Mouse (Mus musculus): Measurements from ENCODE around the gene Prss30.
A peak's percentile ranks its signal among the peaks of the same experiment; 100 is the strongest.
"Not testable (repeated sequence)": the region's sequence is repeated elsewhere in the genome, so short reads cannot be mapped to it uniquely, and the experiment has no call there.

Gene Prss30

DNA sequence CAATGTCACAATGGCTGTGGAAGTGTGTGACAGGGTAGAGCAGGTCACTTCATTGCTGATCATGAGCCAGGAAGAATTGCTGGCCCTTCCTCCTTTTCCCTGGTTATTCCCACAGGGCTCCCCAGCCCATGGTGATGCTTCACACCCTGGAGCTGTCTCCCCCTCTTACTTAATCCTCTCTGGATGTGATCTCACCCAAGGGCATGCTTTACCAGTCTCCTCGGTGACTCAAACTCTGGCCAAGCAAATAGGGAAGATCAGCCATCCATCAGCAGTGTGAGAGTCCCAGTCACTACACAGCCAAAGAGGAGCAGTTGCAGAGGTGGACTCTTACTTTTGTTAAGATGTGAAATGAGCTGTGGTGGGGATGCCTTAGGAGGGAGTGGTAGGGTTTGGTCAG is 4.6 kb upstream of the Prss30 start:
- no peak for DNase-seq (ENCODE audit: low spot score)

GRCm38 (mm10) chr17:23982912-23983311 is 2.5 kb upstream of the Prss30 start:
- no peak for DNase-seq (ENCODE audit: low spot score)

GRCm38 (mm10) chr17:23979471-23979870 is 895 bp downstream of the Prss30 start:
- DNase-seq (ENCODE audit: low spot score): no peak

GRCm38 (mm10) chr17:23976665-23977064 is 3.7 kb downstream of the Prss30 start:
- no peak for DNase-seq (ENCODE audit: low spot score)

- no peak for DNase-seq (ENCODE audit: low spot score)
Observed at GRCm38 (mm10) chr17:23971315-23971714, 9.1 kb downstream of the Prss30 start.

- peak; percentile 86 for DNase-seq (ENCODE audit: low spot score)
Observed at GRCm38 (mm10) chr17:23969231-23969630, 11.1 kb downstream of the Prss30 start.

DNA sequence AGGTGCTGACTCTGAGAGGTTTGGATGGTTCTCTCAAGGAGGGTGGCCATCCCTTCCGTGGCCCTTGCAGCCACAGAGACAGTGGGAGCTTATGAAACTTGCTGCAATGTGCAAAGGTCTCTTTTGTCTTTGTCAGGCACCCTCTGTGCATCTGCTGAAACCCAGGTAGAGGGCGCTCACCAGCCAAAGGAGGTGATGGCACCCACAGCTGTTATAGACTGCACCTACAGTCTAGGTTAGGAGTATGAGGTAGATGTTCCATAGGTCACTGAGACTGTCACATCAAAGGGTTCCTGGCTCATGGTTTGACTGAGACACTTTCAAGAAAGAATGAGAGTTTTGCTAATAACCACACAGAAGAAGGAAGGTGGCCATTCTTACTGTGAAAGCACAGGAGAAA is 11.6 kb downstream of the Prss30 start:
- DNase-seq (ENCODE audit: low spot score): no peak

DNA sequence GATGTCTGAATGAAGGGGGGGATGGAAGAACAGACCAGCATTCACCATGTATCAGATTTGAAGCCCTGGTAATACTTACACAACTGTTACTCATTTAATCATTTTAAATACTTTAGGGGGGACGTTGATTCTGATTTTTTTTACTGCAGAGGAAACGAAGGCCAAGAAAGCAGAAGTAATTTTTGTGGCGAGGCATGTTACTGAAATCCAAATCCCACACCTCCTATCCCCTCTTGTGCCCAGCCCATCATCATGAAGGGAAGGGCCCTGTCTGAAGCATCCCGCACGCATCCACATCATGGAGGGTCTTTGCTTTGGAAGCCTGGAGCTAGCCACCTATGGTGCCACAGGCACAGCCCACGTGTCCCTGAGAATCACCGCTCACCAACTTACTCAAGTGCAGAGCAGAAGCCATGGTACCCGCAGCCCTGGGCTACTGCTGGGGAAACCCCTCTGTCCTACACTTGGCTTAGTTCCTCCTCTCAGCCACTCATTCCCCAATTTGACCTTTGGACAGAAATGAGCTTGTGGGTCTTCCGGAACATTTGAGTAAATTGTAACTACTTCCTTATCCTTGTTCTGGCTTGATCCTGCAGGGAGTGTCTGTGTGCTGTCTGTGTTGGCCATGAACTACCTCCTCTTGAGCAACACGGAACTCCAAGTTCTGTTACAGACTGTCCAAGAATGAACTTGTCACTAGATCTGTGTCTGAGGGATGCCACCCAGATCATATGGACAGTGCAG is 13.5 kb downstream of the Prss30 start:
- no peak for DNase-seq (ENCODE audit: low spot score)

- DNase-seq (ENCODE audit: low spot score): no peak
Observed at GRCm38 (mm10) chr17:23965805-23966425, 14.5 kb downstream of the Prss30 start.

DNA sequence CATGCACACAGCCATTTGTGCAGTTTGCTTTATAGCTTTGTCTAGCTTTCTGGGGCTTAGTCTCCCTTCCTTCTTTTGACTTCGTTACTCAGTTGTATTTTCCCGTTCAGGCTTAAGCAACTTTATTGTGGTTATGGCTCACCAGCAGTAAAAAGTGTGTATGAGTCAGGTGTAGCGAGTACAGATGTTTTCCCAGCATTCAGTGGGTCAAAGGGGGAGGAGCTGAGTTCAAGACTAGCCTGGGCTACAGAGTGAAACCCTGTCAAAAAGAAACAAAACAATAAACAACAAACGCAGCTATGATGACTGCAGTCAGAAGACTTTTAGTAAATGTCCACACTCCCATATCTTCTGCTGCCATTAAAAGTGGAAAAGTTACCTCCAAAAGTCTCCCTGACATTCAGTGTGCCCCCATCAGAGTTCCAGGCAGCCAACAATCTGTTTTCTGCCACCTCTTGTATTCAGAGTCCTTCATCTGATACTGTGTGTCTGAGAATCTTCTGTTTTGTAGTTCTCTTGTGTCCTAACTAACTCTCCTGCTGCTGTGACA is 18.7 kb downstream of the Prss30 start:
- no peak for DNase-seq (ENCODE audit: low spot score)

GRCm38 (mm10) chr17:23960084-23960738 is 20.2 kb downstream of the Prss30 start:
- peak; percentile 84 for DNase-seq (ENCODE audit: low spot score)

- DNase-seq (ENCODE audit: low spot score): no peak
Observed at GRCm38 (mm10) chr17:23955174-23955573, 25.2 kb downstream of the Prss30 start, which contains the start of gene Sbpl. Gene Sbpl (minus strand): TSS chr17:23955274.

GRCm38 (mm10) chr17:23950828-23951227 is 29.5 kb downstream of the Prss30 start:
- not testable (repeated sequence) for DNase-seq (ENCODE audit: low spot score)

- no peak for DNase-seq (ENCODE audit: low spot score)
Observed at GRCm38 (mm10) chr17:23949068-23949467, 31.3 kb downstream of the Prss30 start.

GRCm38 (mm10) chr17:23947486-23947885 is 32.9 kb downstream of the Prss30 start:
- not testable (repeated sequence) for DNase-seq (ENCODE audit: low spot score)

GRCm38 (mm10) chr17:23941372-23941771 is 39.0 kb downstream of the Prss30 start, which contains the start of gene Sbp:
Gene Sbp (plus strand): TSS chr17:23941672.
- DNase-seq (ENCODE audit: low spot score): no peak

GRCm38 (mm10) chr17:23931157-23931556 is 49.2 kb downstream of the Prss30 start:
- DNase-seq (ENCODE audit: low spot score): no peak

GRCm38 (mm10) chr17:23925090-23925493 is 55.3 kb downstream of the Prss30 start:
- DNase-seq (ENCODE audit: low spot score): peak; percentile 85

DNA sequence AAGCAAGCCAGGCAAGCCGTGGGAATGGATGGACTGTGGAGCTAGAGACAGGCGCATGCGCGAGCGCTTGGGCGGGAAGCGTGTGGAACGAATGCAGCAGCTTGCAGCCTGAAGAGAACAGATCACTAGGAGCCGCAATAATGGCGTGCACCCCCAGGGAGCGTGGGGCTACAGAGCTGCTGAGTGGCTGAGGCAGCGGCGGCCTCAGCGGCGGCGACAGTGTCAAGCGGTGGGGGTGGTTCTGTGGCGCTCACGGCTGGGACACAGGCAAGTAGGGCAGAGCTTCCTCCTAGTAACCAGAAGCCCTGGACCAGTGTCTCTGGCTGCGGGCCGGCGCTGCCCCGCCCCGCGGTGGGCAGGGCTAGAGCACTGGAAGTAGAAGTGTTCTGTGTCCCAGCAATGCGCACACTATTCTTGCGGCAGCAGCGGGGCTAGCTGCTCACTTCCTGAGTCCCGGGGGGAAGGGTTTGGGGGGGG is 55.8 kb downstream of the Prss30 start:
- DNase-seq (ENCODE audit: low spot score): peak; percentile 90
